Mouse (Mus musculus): Measurements from ENCODE around the gene Pygo1. TPM values are rescaled to one million over a fixed set of nuclear protein-coding genes. Genes with fewer than 3 reads are reported as not detected.

Gene Pygo1
- polyA plus RNA-seq, 1 experiment, result 0.18 TPM

- Histone ChIP-seq H3K4me1 (ENCODE audit: control insufficient read depth, insufficient read depth, insufficient read length) (no peaks in the 10 kb centered on the region), H3K27ac (ENCODE audit: insufficient read depth, low read length) (no peak overlapping the region), H3K36me3 (ENCODE audit: control insufficient read depth, insufficient read depth, low read length) (peaks cover 24% of the 10 kb centered on the region), H3K4me3 (ENCODE audit: extremely low read depth, insufficient read depth, insufficient read length) (no peak overlapping the region), H3K27me3 (ENCODE audit: control insufficient read depth, insufficient read depth, low read length) (no peaks in the 10 kb centered on the region)
- no peak for TF ChIP-seq CTCF (IDR thresholded peaks at IDR 0.05; ENCODE audit: extremely low read depth, insufficient read depth, insufficient read length, insufficient replicate concordance)
- no peak for TF ChIP-seq POLR2A (IDR thresholded peaks at IDR 0.05; ENCODE audit: low read depth, low read length)
- 82% methylated on average over 13 of the region's 13 CpGs for WGBS
- no peak for DNase-seq (ENCODE audit: low read depth in 1 of 2, low spot score in 2 of 2)
These were observed 76.0 kb downstream of the Pygo1 start for GRCm38 (mm10) chr9:73001314-73002011.

Other genes with a start within 250 kb of the Pygo1 start
- 0.05 and 0.14 TPM in 2 replicates for gene Prtg, start 118.8 kb upstream of the Pygo1 start, polyA plus RNA-seq (2012; rRNA removed)
- gene Dyx1c1, start 33.1 kb downstream of the Pygo1 start, polyA plus RNA-seq (2012; rRNA removed), result 0.23 and 0.29 TPM in 2 replicates
- gene Gm44503, start 33.2 kb downstream of the Pygo1 start, polyA plus RNA-seq (2012; rRNA removed), result not detected in 2 replicates
- gene Ccpg1os, start 59.7 kb downstream of the Pygo1 start, polyA plus RNA-seq (2012; rRNA removed), result 1.8 and 2.3 TPM in 2 replicates
- gene Ccpg1, start 59.8 kb downstream of the Pygo1 start, polyA plus RNA-seq (2012; rRNA removed), result 5.3 and 6.5 TPM in 2 replicates
- gene Pigb, start 114.7 kb downstream of the Pygo1 start, polyA plus RNA-seq (2012; rRNA removed), result 6.8 and 8.3 TPM in 2 replicates
- gene Rab27a, start 119.2 kb downstream of the Pygo1 start, polyA plus RNA-seq (2012; rRNA removed), result 6.0 and 7.0 TPM in 2 replicates
- 0.30 and 0.40 TPM in 2 replicates for gene Khdc3, start 176.2 kb downstream of the Pygo1 start, polyA plus RNA-seq (2012; rRNA removed)
- not detected in 2 replicates for gene Gm20509, start 176.8 kb downstream of the Pygo1 start, polyA plus RNA-seq (2012; rRNA removed)
- 10.0 and 10.6 TPM in 2 replicates for gene Rsl24d1, start 187.8 kb downstream of the Pygo1 start, polyA plus RNA-seq (2012; rRNA removed)

All from spleen, adult 2 months (tissue).